In the genomic region with DNA sequence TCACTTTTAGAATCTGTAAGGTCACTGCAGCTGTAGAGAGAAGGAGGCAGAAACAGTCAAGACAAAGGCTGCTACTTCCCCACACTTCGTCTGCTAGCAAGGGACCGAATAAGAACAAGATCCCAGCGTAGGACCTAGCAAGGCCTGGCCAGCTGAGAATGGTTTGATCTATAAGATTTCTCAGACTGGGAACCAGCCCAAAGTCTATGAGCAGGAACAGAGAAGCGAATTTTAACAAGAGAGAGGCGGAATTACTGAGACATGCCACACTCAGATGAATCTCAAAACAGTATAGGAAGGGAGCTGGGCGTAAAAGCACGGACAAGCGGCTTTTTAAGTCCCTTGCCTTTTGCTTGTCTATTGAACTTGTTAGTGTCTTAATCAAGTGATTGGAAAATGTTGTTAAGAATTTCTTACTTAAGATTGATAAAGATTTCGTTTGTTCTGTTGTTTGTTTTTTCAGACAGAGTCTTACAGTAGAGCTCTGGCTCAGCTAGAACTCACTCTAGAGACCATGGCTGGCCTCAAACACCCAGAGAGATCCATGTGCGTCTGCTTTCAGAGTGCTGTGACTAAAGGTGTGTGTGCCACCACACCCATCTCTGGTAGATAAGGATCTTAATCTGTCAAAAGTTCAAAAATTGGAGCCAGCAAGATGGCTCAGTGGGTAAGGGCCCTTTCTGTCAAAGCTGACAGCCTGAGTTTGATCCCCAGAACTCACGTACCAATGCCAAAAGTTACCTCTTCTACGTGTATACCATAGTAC, we compare ENCODE assay signal across 16 mouse cellular contexts. TPM values are rescaled to one million over a fixed set of nuclear protein-coding genes. Genes with fewer than 3 reads are reported as not detected.
A peak's percentile ranks its signal among the peaks of the same experiment; 100 is the strongest.
DNase-seq lines count a peak whose midpoint lies in the region; ATAC-seq and TF ChIP-seq lines count a peak whose summit lies in the region.
"Had no signal": no experiment of that assay in that cellular context is flagged by ENCODE, and none has a peak within 500 bp of the region (broad histone marks: within the 10 kb centered on the region; RNA-seq: fewer than 3 reads in every experiment).

No protein-coding gene starts in this region.

- H3K4me2 ChIP-seq in hindbrain, embryonic 16.5 days (ENCODE audit: low read length), result no peak overlapping the region
- H3K4me2 ChIP-seq in hindbrain, embryonic 12.5 days (replicated peaks), result no peak overlapping the region
- no peak overlapping the region for H3K4me2 ChIP-seq in embryonic facial prominence, embryonic 13.5 days
- H3K4me2 ChIP-seq in limb, embryonic 14.5 days (replicated peaks; ENCODE audit: low read depth, low read length, severe bottlenecking), result no peak overlapping the region
- H3K4me2 ChIP-seq: neural tube, embryonic 12.5 days had no signal

- no peak overlapping the region for H3K4me3 ChIP-seq in hindbrain, embryonic 16.5 days (ENCODE audit: low read length)
- no peak overlapping the region for H3K4me3 ChIP-seq in hindbrain, embryonic 12.5 days
- H3K4me3 ChIP-seq in embryonic facial prominence, embryonic 13.5 days, result no peak overlapping the region
- no peak overlapping the region for H3K4me3 ChIP-seq in limb, embryonic 14.5 days (replicated peaks; ENCODE audit: low read length)
- H3K4me3 ChIP-seq: heart, adult 2 months; neural tube, embryonic 12.5 days had no signal

- DNase-seq in CD4-positive, CD25-positive, alpha-beta regulatory T cell, adult 2 months (ENCODE audit: low read depth, low spot score), result peak; percentile 54
- DNase-seq in limb, embryonic 14.5 days (ENCODE audit: low spot score), result no peak
- no peak for DNase-seq in layer of hippocampus, postnatal 14 days (ENCODE audit: low spot score in 2 of 2)
- DNase-seq: adrenal gland, postnatal 25 days; cerebellum, adult 11-12 months; heart, adult 2 months; heart, postnatal 36 days; kidney, postnatal 36 days; liver, postnatal 0 days; retina, postnatal 1 day had no signal

- H3K27me3 ChIP-seq in hindbrain, embryonic 16.5 days (replicated peaks; ENCODE audit: control insufficient read depth, insufficient read depth, low read length), result no peaks in the 10 kb centered on the region
- H3K27me3 ChIP-seq in hindbrain, embryonic 12.5 days, result no peaks in the 10 kb centered on the region
- H3K27me3 ChIP-seq in embryonic facial prominence, embryonic 13.5 days, result no peaks in the 10 kb centered on the region
- H3K27me3 ChIP-seq in limb, embryonic 14.5 days (ENCODE audit: control insufficient read depth, insufficient read depth, low read length), result no peaks in the 10 kb centered on the region
- H3K27me3 ChIP-seq: CH12.LX; neural tube, embryonic 12.5 days had no signal

- no peak overlapping the region for H3K9ac ChIP-seq in hindbrain, embryonic 16.5 days (ENCODE audit: low read depth, low read length)
- no peak overlapping the region for H3K9ac ChIP-seq in hindbrain, embryonic 12.5 days
- H3K9ac ChIP-seq in embryonic facial prominence, embryonic 13.5 days, result no peak overlapping the region
- no peak overlapping the region for H3K9ac ChIP-seq in limb, embryonic 14.5 days (ENCODE audit: low read depth, low read length, severe bottlenecking)
- H3K9ac ChIP-seq: liver, postnatal 0 days; neural tube, embryonic 12.5 days had no signal

- H3K36me3 ChIP-seq in hindbrain, embryonic 16.5 days (ENCODE audit: control insufficient read depth, insufficient read depth, low read length), result no peaks in the 10 kb centered on the region
- no peaks in the 10 kb centered on the region for H3K36me3 ChIP-seq in hindbrain, embryonic 12.5 days
- no peaks in the 10 kb centered on the region for H3K36me3 ChIP-seq in embryonic facial prominence, embryonic 13.5 days
- H3K36me3 ChIP-seq in limb, embryonic 14.5 days (ENCODE audit: control insufficient read depth, insufficient read depth, low read length), result no peaks in the 10 kb centered on the region
- H3K36me3 ChIP-seq: neural tube, embryonic 12.5 days had no signal

- TF ChIP-seq POLR2A in limb, embryonic 14.5 days (IDR thresholded peaks at IDR 0.05; ENCODE audit: borderline replicate concordance, extremely low read depth, insufficient read depth, insufficient read length), result no peak

- H3K4me1 ChIP-seq in hindbrain, embryonic 16.5 days (ENCODE audit: control insufficient read depth, insufficient read depth, low read depth, low read length), result no peaks in the 10 kb centered on the region
- H3K4me1 ChIP-seq in hindbrain, embryonic 12.5 days, result no peaks in the 10 kb centered on the region
- H3K4me1 ChIP-seq in embryonic facial prominence, embryonic 13.5 days, result peaks cover 46% of the 10 kb centered on the region
- H3K4me1 ChIP-seq in limb, embryonic 14.5 days (ENCODE audit: control insufficient read depth, insufficient read depth, low read length), result peaks cover 8% of the 10 kb centered on the region
- H3K4me1 ChIP-seq: neural tube, embryonic 12.5 days had no signal

- peak overlapping the region; percentile 77 for H3K27ac ChIP-seq in hindbrain, embryonic 16.5 days (ENCODE audit: low read depth, low read length)
- no peak overlapping the region for H3K27ac ChIP-seq in hindbrain, embryonic 12.5 days
- peak overlapping the region; percentile 68 for H3K27ac ChIP-seq in embryonic facial prominence, embryonic 13.5 days
- 0 out of 2 replicates have a peak overlapping the region, but pooled peaks have one; percentile 13 for H3K27ac ChIP-seq in limb, embryonic 14.5 days (replicated peaks; ENCODE audit: low read depth, low read length)
- H3K27ac ChIP-seq: heart, adult 2 months; neural tube, embryonic 12.5 days had no signal

- no peak for ATAC-seq in hindbrain, embryonic 16.5 days
- ATAC-seq in hindbrain, embryonic 12.5 days (ENCODE audit: low FRiP score), result no peak
- ATAC-seq in embryonic facial prominence, embryonic 13.5 days (ENCODE audit: insufficient number of reproducible peaks, insufficient read depth, low FRiP score, low TSS enrichment, low read depth), result no peak
- ATAC-seq in limb, embryonic 14.5 days (ENCODE audit: low FRiP score, low read depth), result no peak
- no peak for ATAC-seq in megakaryocyte, adult 5-6 weeks (ENCODE audit: poor library complexity, severe bottlenecking)

- WGBS in hindbrain, embryonic 16.5 days, result 78% methylated on average over 12 of the region's 12 CpGs
- 79% methylated on average over 12 of the region's 12 CpGs for WGBS in hindbrain, embryonic 12.5 days
- WGBS in embryonic facial prominence, embryonic 13.5 days, result 69% methylated on average over 12 of the region's 12 CpGs
- whole genome bisulfite sequencing in limb, embryonic 14.5 days, result 75% methylated on average over 12 of the region's 12 CpGs

- H3K9me3 ChIP-seq in hindbrain, embryonic 16.5 days (ENCODE audit: control insufficient read depth, low read length), result no peaks in the 10 kb centered on the region
- no peaks in the 10 kb centered on the region for H3K9me3 ChIP-seq in hindbrain, embryonic 12.5 days (replicated peaks)
- H3K9me3 ChIP-seq in embryonic facial prominence, embryonic 13.5 days, result no peaks in the 10 kb centered on the region
- H3K9me3 ChIP-seq in limb, embryonic 14.5 days (ENCODE audit: control insufficient read depth, low read length), result no peaks in the 10 kb centered on the region
- H3K9me3 ChIP-seq: neural tube, embryonic 12.5 days had no signal

RNA-seq across cellular contexts. Expression of gene Rgcc, which starts 13.0 kb away (rescaled TPM):
- polyA plus RNA-seq in hindbrain, embryonic 16.5 days (2015; fragmentation: Nextera tagmentation; extraction: Ambion mirVana), result 49.0 and 59.3 TPM in 2 replicates
- 32.4 and 41.0 TPM in 2 replicates for polyA plus RNA-seq in hindbrain, embryonic 12.5 days (2016; fragmentation: Nextera tagmentation; extraction: Ambion mirVana)
- polyA plus RNA-seq in embryonic facial prominence, embryonic 13.5 days (2015; fragmentation: Nextera tagmentation; extraction: Ambion mirVana), result 46.1 and 52.6 TPM in 2 replicates
- 55.9 and 83.7 TPM in 2 replicates for polyA plus RNA-seq in limb, embryonic 14.5 days (2012; rRNA removed)
- polyA plus RNA-seq in limb, embryonic 14.5 days (2014; fragmentation: Nextera tagmentation; extraction: Ambion mirVana), result 62.8 and 65.0 TPM in 2 replicates
- 10 to 100 TPM; 38.5 to 49.0 TPM for total RNA-seq in layer of hippocampus, postnatal 14 days (2021)
- total RNA-seq in megakaryocyte, adult 5-6 weeks (2015), result 11.7 and 13.7 TPM in 2 replicates
- 12.4 and 12.8 TPM in 2 replicates for total RNA-seq in megakaryocyte, adult 5-6 weeks (2017)
